Mouse (Mus musculus) CH12.LX (cell line): ENCODE measurements around the gene Myo3b. TPM values are rescaled to one million over a fixed set of nuclear protein-coding genes. Genes with fewer than 3 reads are reported as not detected.

ENCODE experiments used
- DNase-seq: peaks from one replicate; pipeline ENCODE4 v3.0.0-alpha.2; 2013; ENCODE audit errors: extremely low read depth
- H3K27ac ChIP-seq: 2 replicates; pipeline ENCODE4 v1.5.1; 2012; ENCODE audit warnings: low read depth, mild to moderate bottlenecking, control low read depth, moderate library complexity; ENCODE audit not compliant: insufficient read depth
- H3K27me3 ChIP-seq: replicated peaks from 2 replicates; pipeline ENCODE3; 2012; ENCODE audit warnings: inconsistent platforms
- H3K36me3 ChIP-seq, 2 experiments: replicated peaks in 1 of 2; 2 replicates each; pipeline versions ENCODE3 to v1.6.1; 2012; ENCODE audit warnings: inconsistent platforms in 1 of 2, low read length in 1 of 2, mild to moderate bottlenecking in 1 of 2, mixed read lengths in 1 of 2, moderate library complexity in 1 of 2; ENCODE audit not compliant: control insufficient read depth in 1 of 2, insufficient read depth in 1 of 2
- H3K4me1 ChIP-seq, 2 experiments: 2 replicates each; pipeline ENCODE4 v1.6.1; 2012; ENCODE audit warnings: inconsistent platforms in 1 of 2, moderate library complexity in 1 of 2; ENCODE audit not compliant: insufficient read depth in 2 of 2, control insufficient read depth in 1 of 2
- H3K4me2 ChIP-seq: 2 replicates; pipeline ENCODE4 v1.6.1; 2012; ENCODE audit warnings: low read depth, mild to moderate bottlenecking, control low read depth; ENCODE audit not compliant: poor library complexity, insufficient read depth, severe bottlenecking
- H3K4me3 ChIP-seq, 3 experiments: fragments of 150-350 bp in 1 of 3; sonication (generic) in 1 of 3; replicated peaks in 1 of 3; 2 replicates each; pipeline versions ENCODE3 to v1.5.1; 2011 to 2012; ENCODE audit warnings: low read depth in 2 of 3, low read length in 2 of 3, mild to moderate bottlenecking in 2 of 3, moderate library complexity in 2 of 3, control low read depth in 1 of 3, improper control_type of control experiment in 1 of 3, inconsistent platforms in 1 of 3, mixed read lengths in 1 of 3; ENCODE audit not compliant: poor library complexity in 1 of 3
- H3K79me2 ChIP-seq: replicated peaks from 2 replicates; pipeline ENCODE4 v1.6.1; 2012; ENCODE audit warnings: mild to moderate bottlenecking, moderate library complexity; ENCODE audit not compliant: control insufficient read depth, poor library complexity, insufficient read depth, severe bottlenecking; ENCODE audit errors: extremely low read depth
- H3K9ac ChIP-seq: 2 replicates; pipeline ENCODE4 v1.6.1; 2012; ENCODE audit warnings: low read depth, mild to moderate bottlenecking, control low read depth, moderate library complexity; ENCODE audit not compliant: insufficient read depth
- H3K9me3 ChIP-seq: replicated peaks from 2 replicates; pipeline ENCODE3; 2012; ENCODE audit warnings: low read length, inconsistent platforms, mixed read lengths
- BHLHE40 ChIP-seq: IDR thresholded peaks from 2 replicates; pipeline ENCODE4 v1.6.1; 2011; ENCODE audit warnings: mild to moderate bottlenecking, low read depth, low read length, improper control_type of control experiment
- CHD1 ChIP-seq: IDR thresholded peaks from 2 replicates; pipeline ENCODE4 v1.6.1; 2012; ENCODE audit warnings: low read depth, low read length, improper control_type of control experiment, inconsistent platforms
- CTCF ChIP-seq, 2 experiments: IDR thresholded peaks in 1 of 2; conservative IDR thresholded peaks in 1 of 2; 2 replicates each; pipeline ENCODE4 v1.5.1; 2011 to 2012; ENCODE audit warnings: low read depth in 2 of 2, low read length in 2 of 2, improper control_type of control experiment in 1 of 2, inconsistent platforms in 1 of 2, mild to moderate bottlenecking in 1 of 2, moderate library complexity in 1 of 2
- E2F4 ChIP-seq: IDR thresholded peaks from 2 replicates; pipeline ENCODE4 v1.6.1; 2011; ENCODE audit warnings: low read depth, low read length, improper control_type of control experiment; ENCODE audit not compliant: insufficient replicate concordance
- EP300 ChIP-seq: IDR thresholded peaks from 2 replicates; pipeline ENCODE4 v1.6.1; 2011; ENCODE audit warnings: low read length, improper control_type of control experiment
- IRF4 ChIP-seq: IDR thresholded peaks from 2 replicates; pipeline ENCODE4 v1.6.1; 2014; ENCODE audit warnings: low read depth, mild to moderate bottlenecking, inconsistent platforms, low read length, improper control_type of control experiment
- PAX5 ChIP-seq: IDR thresholded peaks from 2 replicates; pipeline ENCODE4 v1.6.1; 2012; ENCODE audit warnings: low read length, inconsistent platforms, mixed read lengths
- RAD21 ChIP-seq: IDR thresholded peaks from 2 replicates; pipeline ENCODE4 v1.6.1; 2011; ENCODE audit warnings: low read depth, mild to moderate bottlenecking, low read length, improper control_type of control experiment, moderate library complexity
- RCOR1 ChIP-seq: conservative IDR thresholded peaks from 2 replicates; pipeline ENCODE4 v1.6.1; 2012; ENCODE audit warnings: low read depth, mild to moderate bottlenecking, inconsistent platforms, low read length, improper control_type of control experiment
- SMC3 ChIP-seq: IDR thresholded peaks from 2 replicates; pipeline ENCODE4 v1.6.1; 2011; ENCODE audit warnings: low read depth, low read length, improper control_type of control experiment
- TBP ChIP-seq: conservative IDR thresholded peaks from 2 replicates; pipeline ENCODE4 v1.6.1; 2011; ENCODE audit warnings: low read depth, low read length, improper control_type of control experiment
- UBTF ChIP-seq: IDR thresholded peaks from 2 replicates; pipeline ENCODE4 v1.6.1; 2012; ENCODE audit warnings: low read depth, mild to moderate bottlenecking, inconsistent platforms, low read length, improper control_type of control experiment, moderate library complexity
- ZKSCAN1 ChIP-seq: IDR thresholded peaks from 2 replicates; pipeline ENCODE4 v1.6.1; 2012; ENCODE audit warnings: low read depth, inconsistent platforms, low read length, improper control_type of control experiment, borderline replicate concordance
- ZMIZ1 ChIP-seq: IDR thresholded peaks from 2 replicates; pipeline ENCODE4 v1.6.1; 2012; ENCODE audit warnings: low read depth, mild to moderate bottlenecking, inconsistent platforms, low read length, improper control_type of control experiment
- dilution Hi-C: fragments of 300-500 bp; cut with MboI; formaldehyde crosslinking; loops from 2 replicates; pipeline ENCODE4 v1.14.3; 2020; ENCODE audit warnings: low sequenced_read_pairs; ENCODE audit not compliant: extremely low pct_unique_long_range_greater_than_20kb, extremely low pct_ligation_motif_present
- in situ Hi-C: fragments of 300-500 bp; cut with MboI; formaldehyde crosslinking; loops from 3 replicates; pipeline ENCODE4 v1.14.3; 2019; ENCODE audit warnings: low sequenced_read_pairs, low pct_ligation_motif_present, low pct_unique_long_range_greater_than_20kb, mixed read lengths
- polyA plus RNA-seq: library from polyadenylated mRNA; unstranded; fragments of >175 nt; gene quantifications from 2 replicates; pipeline ENCODE4 v1.2.1, GENCODE M21; 2012; ENCODE audit warnings: low read depth; ENCODE audit not compliant: insufficient read length
- total RNA-seq, 2 experiments: library from RNA; depleted of rRNA; stranded (reverse); fragments of 300-350 nt in 1 of 2; fragments of >200 nt in 1 of 2; gene quantifications; 2 replicates each; pipeline ENCODE4 v1.2.3; 2012 to 2014

Myo3b gene
- total and polyA plus RNA-seq, 3 experiments, result 0.63 to 0.76 (median 0.64) TPM

GRCm38 (mm10) chr2:70126330-70126729 is 87.4 kb downstream of the Myo3b start:
- no peaks in the 10 kb centered on the region for H3K27me3 ChIP-seq
- dilution Hi-C loops (no loop called here), in situ Hi-C loops (loop anchor here (25.0 kb wide), 1 partner anchor 436 kb away; the partner anchor contains the start of gene Gad1)
- H3K4me1 ChIP-seq, result peaks cover 0 to 68% of the 10 kb centered on the region in 2 experiments; a peak in 3 of 4 replicates
- H3K27ac ChIP-seq, result no peak overlapping the region
- TF ChIP-seq E2F4, result no peak
- TF ChIP-seq BHLHE40, result peak; percentile 66
- TF ChIP-seq RCOR1, result no peak
- TF ChIP-seq ZMIZ1, result no peak
- TF ChIP-seq TBP, result no peak
- no peak for TF ChIP-seq CHD1
- peak; percentile 41 for DNase-seq
- 0 out of 2 replicates have a peak overlapping the region, but pooled peaks have one; percentile 2 for H3K4me2 ChIP-seq
- H3K79me2 ChIP-seq, result no peaks in the 10 kb centered on the region
- no peak overlapping the region for H3K4me3 ChIP-seq
- H3K9ac ChIP-seq, result no peak overlapping the region
- H3K36me3 ChIP-seq, result no peaks in the 10 kb centered on the region
- no peaks in the 10 kb centered on the region for H3K9me3 ChIP-seq

GRCm38 (mm10) chr2:70126783-70127182 is 87.9 kb downstream of the Myo3b start:
- Histone ChIP-seq H3K4me2 (peak overlapping the region; percentile 78), H3K27ac (no peak overlapping the region), H3K79me2 (no peaks in the 10 kb centered on the region), H3K4me3 (peak overlapping the region in 1 of 3 experiments; percentile 13), H3K9ac (no peak overlapping the region), H3K9me3 (no peaks in the 10 kb centered on the region), H3K36me3 (no peaks in the 10 kb centered on the region), H3K27me3 (no peaks in the 10 kb centered on the region), H3K4me1 (peaks cover 0 to 63% of the 10 kb centered on the region in 2 experiments; a peak in 3 of 4 replicates)
- peak; percentile 90 for DNase-seq
- no peak for TF ChIP-seq UBTF
- TF ChIP-seq E2F4, result peak; percentile 81; the same call in 1 of the 2 replicates
- TF ChIP-seq CTCF (conservative IDR thresholded peaks at IDR 0.05 in 1 of 2, IDR thresholded peaks at IDR 0.05 in 1 of 2; ENCODE audit: low read depth in 2 of 2, low read length in 2 of 2), result peak in 1 of 2 experiments; percentile 93
- TF ChIP-seq ZKSCAN1, result no peak
- TF ChIP-seq TBP, result no peak
- TF ChIP-seq IRF4, result no peak
- TF ChIP-seq EP300, result no peak
- no peak for TF ChIP-seq PAX5
- TF ChIP-seq SMC3, result peak; percentile 79
- TF ChIP-seq RAD21, result peak; percentile 93
- in situ Hi-C loops (loop anchor here (25.0 kb wide), 1 partner anchor 436 kb away; the partner anchor contains the start of gene Gad1), dilution Hi-C loops (no loop called here)
